Mouse (Mus musculus): ENCODE measurements at regions not wholly inside any gene's neighbourhood (a gene's known extent, or its start where the extent isn't known, plus 50 kb on each side); places are given as distances from the start of the nearest gene placed in this dataset.
A peak's percentile ranks its signal among the peaks of the same experiment; 100 is the strongest.

GRCm38 (mm10) chr7:56587283-56587682 lies 347.7 kb downstream of the Oca2 start:
- H3K27ac ChIP-seq, result no peak overlapping the region

GRCm38 (mm10) chr7:56590904-56591303 lies 351.3 kb downstream of the Oca2 start:
- H3K4me1 ChIP-seq, result no peaks in the 10 kb centered on the region
- H3K9ac ChIP-seq, result no peak overlapping the region
- H3K27ac ChIP-seq, result no peak overlapping the region
- H3K4me3 ChIP-seq (replicated peaks), result no peak overlapping the region
- no peaks in the 10 kb centered on the region for H3K27me3 ChIP-seq
- 48% methylated on average over 4 of the region's 4 CpGs for WGBS
- no peak for ATAC-seq (replicated peaks; ENCODE audit: low FRiP score)
- H3K4me2 ChIP-seq, result no peak overlapping the region
- H3K9me3 ChIP-seq (replicated peaks), result no peaks in the 10 kb centered on the region
- no peaks in the 10 kb centered on the region for H3K36me3 ChIP-seq

More at GRCm38 (mm10) chr7:56587283-56587682, 347.7 kb downstream of the Oca2 start:
- Histone ChIP-seq H3K27me3 (no peaks in the 10 kb centered on the region), H3K4me1 (no peaks in the 10 kb centered on the region), H3K9ac (no peak overlapping the region), H3K9me3 (replicated peaks) (no peaks in the 10 kb centered on the region), H3K4me2 (no peak overlapping the region), H3K36me3 (no peaks in the 10 kb centered on the region), H3K4me3 (replicated peaks) (no peak overlapping the region)
- no peak for ATAC-seq (replicated peaks; ENCODE audit: low FRiP score)

- Histone ChIP-seq H3K4me2 (no peak overlapping the region), H3K4me1 (no peaks in the 10 kb centered on the region), H3K9me3 (replicated peaks) (no peaks in the 10 kb centered on the region), H3K27ac (no peak overlapping the region), H3K4me3 (replicated peaks) (no peak overlapping the region), H3K27me3 (no peaks in the 10 kb centered on the region), H3K9ac (no peak overlapping the region), H3K36me3 (no peaks in the 10 kb centered on the region)
- 70% methylated on average over 3 of the region's 3 CpGs for WGBS
- ATAC-seq (replicated peaks; ENCODE audit: low FRiP score), result no peak
Observed at GRCm38 (mm10) chr7:56591321-56591720, 351.8 kb downstream of the Oca2 start.

GRCm38 (mm10) chr7:56597952-56598595 lies 358.5 kb downstream of the Oca2 start:
- Histone ChIP-seq H3K4me2 (no peak overlapping the region), H3K27ac (no peak overlapping the region), H3K36me3 (no peaks in the 10 kb centered on the region), H3K4me1 (no peaks in the 10 kb centered on the region), H3K9ac (no peak overlapping the region), H3K4me3 (replicated peaks) (no peak overlapping the region), H3K9me3 (replicated peaks) (no peaks in the 10 kb centered on the region), H3K27me3 (no peaks in the 10 kb centered on the region)
- 47% methylated on average over 4 of the region's 4 CpGs for WGBS
- peak; percentile 36; the same call in 1 of the 2 replicates for ATAC-seq (replicated peaks; ENCODE audit: low FRiP score)

Data from kidney, embryonic 15.5 days (tissue).